Mouse (Mus musculus) cerebellum, adult 11 months (tissue): ENCODE data around the gene Cars.
"Not testable (repeated sequence)": the region's sequence is repeated elsewhere in the genome, so short reads cannot be mapped to it uniquely, and the experiment has no call there.

ENCODE experiments used
- DNase-seq: peaks from one replicate; pipeline ENCODE4 v3.0.0; 2022

Gene Cars

DNA sequence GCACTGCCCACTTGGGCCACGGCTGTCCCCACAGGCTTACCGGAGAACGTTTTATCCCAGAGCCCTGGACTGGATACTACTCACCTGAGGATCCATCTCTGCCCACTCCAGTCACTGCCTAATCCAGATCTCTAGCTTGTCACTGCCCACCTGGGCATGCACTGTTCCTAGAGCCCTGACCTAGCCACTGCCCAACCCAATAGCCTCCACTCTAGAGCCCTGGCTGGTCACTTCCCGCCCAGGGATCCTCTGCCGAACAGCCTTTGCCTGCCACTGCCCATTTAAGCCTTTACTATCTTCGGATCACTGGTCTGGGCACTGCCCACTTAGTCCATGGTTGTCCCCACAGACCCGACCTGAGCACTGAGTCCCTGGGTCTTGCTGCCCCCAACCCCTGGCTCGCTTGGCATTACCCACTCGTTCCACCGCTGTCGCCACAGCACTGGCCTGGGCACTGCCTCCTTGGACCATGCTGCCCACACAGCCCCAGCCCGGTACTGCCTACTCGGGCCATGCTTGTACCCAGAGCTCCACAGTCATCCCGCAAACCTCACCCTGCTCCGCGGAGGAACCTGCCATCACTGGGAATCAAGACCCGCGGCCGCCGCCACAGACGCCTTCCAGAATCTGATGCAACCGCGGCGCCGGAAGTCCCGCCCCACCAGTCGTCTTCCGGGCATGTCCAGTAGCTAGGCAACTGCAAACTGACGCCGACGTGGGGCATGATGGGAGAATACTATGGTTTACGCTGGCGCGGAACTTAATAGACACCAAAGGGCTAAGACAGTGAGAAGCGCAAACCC is at the start of gene Cars:
Gene Cars (minus strand): TSS at position 663 of the 803 bp plus-strand sequence.
- peak; percentile 85 for DNase-seq

DNA sequence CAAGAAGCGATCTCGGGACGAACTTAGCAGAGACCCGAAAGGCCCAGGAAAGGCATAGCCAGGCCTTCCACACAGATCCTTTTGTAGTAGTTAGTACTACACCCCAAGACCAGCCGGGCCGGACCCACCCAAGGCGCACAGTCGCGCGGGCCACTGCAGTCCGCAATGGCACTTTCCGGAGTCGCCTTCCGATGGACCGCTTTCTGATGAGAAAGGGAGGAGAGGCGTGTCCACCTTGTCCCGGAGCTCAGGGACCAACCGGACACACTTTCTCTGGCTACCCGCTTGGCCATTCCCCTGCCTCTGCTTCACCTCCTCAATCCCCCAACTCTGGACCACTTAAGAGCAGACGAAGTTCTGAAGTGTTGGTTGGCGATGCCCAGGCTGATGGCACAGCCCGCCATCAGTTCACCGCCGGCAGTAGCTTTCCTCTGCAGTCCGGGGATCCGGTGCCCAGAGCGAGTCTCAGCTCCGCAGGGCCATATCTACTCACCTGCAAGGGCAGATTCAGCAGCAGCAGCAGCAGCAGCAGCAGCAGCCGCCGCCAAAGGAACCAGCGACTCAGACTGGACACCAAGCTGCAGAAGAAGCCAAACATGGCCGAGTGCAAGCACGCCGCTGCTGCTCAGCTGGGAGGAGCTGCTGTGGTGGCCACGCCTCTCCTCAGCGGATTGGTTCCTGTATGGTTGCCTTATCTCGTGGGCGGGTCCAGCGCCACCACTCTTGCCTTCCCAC is 49.3 kb upstream of the Cars start, which contains the start of gene Tnfrsf22:
Gene Tnfrsf22 (minus strand): TSS at position 628 of the 735 bp plus-strand sequence.
- peak; percentile 7 for DNase-seq

DNA sequence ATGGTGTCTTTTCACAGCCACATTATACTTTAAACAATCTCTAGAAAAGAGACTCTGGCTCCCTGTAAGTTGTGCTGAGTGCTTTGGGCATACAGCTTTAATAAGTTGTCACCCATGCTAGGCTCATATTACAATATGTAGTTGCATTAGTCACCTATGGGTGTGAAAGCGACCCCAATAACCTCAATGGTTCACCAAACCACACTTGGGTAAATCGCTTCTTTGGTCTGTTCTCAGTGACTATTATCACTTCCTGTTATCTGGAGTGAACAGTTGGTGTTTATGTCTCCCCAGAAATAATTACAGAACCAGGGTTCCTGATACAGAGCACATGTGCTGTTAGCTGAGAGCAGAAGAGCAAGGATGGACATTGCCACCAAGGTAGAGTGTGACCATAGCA is 44.1 kb upstream of the Cars start:
- not testable (repeated sequence) for DNase-seq

DNA sequence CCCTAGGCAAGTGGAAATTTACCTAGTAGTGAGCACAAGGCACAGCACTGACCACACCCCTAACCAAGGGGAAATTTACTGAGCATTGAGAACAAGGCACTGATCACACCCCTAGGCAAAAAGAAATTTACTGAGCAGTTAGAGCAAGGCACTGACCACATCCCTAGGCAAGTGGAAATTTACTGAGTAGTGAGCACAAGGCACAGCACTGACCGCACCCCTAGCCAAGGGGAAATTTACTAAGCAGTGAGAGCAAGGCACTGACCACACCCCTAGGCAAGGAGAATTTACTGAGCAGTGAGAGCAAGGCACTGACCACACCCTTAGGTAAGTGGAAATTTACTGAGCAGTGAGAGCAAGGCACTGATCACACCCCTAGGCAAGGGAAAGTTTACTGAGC is 36.8 kb upstream of the Cars start:
- no peak for DNase-seq

DNA sequence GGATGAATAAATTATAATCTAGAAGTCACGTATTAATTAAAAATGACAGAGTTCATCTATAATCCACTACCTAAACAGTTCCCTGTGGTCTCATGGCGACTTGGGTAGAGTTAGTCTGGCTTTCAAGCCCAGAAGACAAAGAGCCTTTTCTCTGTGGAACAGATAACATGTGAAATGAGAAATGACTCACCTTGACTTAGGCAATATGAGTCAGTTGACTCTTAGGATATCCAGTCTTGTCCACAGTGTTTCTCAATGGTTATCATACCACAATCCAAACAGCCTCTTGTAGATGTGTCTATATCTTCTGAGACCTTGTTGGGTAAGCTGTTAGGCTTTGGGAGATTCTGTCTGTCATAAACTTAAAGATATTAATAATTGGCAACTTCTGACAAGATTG is 31.6 kb upstream of the Cars start:
- DNase-seq: no peak

DNA sequence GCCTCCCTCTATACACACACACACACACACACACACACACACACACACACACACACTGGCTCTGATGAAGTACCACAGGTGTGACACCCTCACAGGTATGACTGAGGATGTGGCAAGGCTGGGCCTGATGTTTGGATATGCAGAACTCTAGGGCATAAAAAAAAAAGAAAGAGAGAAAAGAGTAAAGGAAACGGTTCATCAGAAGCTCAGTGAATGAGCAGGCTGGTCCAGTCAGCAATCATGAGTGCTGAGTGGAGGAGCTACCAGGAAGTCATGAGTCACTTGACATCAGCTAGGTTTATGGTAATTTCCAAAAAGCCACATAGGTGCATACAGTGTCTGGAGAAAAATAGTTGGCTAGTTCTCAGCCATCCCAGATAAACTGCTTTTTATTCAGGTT is 29.6 kb upstream of the Cars start:
- DNase-seq: no peak

DNA sequence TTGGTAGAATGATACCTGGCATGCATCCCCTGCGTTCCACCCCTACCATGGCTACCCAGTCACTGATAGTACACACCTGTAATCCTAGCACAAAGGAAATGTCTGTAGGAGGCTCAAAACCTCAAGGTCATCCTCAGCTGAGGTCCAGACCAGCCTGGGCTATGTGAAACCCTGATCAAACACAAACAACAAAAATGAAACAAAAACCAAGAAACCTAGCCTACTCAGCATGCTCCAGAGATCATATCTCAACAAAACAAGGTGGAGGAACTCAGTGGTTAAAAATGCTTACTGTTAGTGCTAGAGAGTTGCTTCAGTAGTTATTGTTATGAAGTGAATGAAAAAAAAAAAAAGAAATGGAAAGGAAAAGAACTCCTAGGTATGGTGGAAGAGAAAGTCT is 28.6 kb upstream of the Cars start, which contains the start of gene Tnfrsf26:
Gene Tnfrsf26 (minus strand): TSS at position 183 of the 400 bp plus-strand sequence.
- no peak for DNase-seq

DNA sequence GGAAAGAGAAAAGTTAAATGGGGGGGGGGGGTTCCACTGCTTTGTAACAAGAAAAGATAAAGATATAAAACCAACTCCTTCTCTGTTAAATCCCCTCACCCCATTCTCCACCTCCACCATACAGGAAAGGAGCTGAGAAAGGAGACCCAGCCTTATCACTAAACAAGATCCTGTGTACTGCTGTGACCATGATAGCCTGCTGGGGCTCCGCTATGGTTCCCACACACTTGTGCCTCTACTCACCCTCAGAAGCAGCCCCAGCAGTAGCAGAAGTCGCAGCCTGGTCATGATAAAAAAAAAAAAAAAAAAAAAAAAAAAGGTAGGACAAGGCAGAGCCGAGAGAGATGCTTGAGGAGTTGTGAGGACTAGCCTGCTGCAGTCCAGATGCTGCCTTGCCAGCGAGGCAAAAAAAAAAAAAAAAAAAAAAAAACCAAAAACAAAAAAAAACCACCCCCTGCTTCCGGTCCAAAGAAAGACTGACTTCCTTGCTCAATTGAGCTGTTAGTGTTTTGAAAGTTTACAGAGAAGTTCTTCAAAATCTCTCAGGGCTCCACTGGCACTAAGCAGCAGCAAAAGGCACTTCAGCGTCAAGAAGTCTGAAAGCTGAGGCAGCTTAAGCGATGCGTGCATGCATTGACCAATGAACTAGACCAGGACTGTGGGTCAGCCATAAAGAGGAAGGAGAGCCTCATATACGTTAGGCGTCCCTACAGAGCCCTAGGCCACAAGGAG is 27.8 kb upstream of the Cars start:
- no peak for DNase-seq

DNA sequence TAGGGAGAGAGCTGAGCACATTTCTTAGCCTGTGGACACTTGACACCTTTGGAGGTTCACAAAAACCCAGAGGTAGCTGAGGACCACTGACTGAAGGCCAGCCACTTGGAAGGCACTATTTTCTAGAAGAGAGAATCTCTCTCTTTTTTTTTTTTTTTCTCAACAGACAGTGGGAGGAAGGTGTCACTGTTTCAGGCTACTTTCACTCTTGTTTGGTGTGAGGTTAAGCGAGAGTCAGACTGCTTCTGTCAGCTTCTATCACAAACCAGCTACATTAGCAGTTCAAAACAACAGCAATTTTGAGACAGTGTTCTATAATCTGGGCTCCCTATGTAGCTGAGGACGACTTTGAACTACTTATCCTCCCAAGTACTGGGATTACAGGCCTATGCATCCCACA is 26.3 kb upstream of the Cars start:
- DNase-seq: no peak

DNA sequence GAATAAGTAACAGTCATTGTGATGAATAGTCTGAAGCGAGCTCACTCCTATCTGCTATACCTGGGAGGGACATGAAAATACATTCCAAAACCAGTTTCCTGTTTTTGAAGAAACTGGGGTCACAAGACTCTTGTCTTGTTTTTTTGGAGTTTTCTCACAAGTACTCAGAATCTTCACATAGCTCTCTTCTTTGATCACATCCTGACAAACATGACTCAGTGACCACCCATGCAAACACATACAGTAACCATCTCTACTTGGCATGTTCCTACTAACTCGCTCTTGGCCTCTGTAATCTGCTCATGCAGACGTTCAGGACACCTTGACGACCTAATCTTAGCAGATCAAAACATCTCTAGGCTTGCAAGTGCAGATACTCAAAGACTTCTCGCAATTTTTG is 25.3 kb upstream of the Cars start:
- no peak for DNase-seq

DNA sequence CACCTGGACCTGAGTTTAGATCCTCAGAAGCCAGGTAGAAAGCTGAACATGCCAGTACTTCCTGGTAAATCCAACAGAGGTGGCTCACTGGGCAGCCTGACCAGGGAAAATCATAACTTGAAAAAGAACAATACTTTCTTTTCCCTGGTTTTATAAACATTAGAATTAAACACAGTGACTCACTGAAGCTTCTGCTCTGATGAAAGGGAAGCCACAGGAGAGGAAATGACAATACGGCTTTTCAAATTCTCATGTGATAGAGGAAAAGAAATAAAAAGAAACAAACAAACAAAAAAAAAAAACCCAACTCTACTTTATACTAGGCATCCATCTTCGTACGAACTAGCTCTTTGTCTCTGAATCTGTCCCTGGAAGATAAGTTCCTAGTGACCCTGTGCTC is 24.7 kb upstream of the Cars start:
- no peak for DNase-seq

DNA sequence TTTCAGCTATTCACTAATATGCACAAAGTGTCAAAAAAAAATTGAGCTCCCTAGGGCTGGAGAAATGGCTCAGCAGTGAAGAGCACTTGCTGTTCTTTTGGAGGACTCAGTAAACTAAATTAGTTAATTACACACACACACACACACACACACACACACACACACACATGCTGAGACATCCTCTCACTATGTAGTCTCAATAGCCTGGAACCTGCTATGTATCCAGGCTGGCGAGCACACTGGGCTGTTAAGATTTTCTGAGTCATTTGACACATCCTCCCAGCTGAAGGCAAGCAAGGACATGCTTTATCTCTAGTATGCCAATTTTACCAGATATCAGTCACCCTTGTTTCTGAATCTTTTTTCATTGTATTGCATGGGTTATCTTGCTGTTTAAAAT is 21.1 kb upstream of the Cars start:
- DNase-seq: no peak

DNA sequence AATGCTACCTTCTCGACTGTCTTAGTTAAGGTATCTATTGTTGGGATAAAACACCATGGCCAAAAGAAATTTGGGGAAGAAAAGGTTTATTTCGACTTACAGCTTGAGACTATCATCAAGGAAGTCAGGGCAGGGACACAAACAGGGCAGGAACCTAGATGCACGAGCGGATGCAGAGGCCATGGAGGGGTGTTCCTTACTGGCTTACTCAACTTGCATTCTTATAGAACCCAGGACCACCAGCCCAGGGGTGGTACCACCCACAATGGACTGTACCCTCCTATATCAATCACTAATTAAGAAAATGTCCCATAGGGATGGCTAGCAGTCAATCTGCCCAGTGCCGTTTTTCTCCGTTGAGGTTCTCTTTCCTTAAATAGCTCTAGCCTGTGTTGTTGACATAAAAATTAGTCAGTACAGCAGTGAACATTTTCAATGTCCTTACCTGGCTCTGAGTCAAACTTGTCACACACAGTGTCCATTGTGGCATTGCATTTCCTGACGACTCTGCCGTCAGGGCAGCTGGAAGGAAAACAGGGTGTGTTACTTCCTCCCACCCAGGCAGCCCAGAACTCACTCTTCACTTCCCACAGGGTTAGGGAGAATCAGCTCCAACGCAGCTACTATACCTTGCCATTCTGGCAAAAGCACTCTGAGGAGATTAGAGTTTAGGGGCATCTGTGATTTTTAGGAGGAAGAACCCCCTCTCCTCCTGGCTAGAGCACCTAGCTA is 14.7 kb upstream of the Cars start:
- DNase-seq: no peak

DNA sequence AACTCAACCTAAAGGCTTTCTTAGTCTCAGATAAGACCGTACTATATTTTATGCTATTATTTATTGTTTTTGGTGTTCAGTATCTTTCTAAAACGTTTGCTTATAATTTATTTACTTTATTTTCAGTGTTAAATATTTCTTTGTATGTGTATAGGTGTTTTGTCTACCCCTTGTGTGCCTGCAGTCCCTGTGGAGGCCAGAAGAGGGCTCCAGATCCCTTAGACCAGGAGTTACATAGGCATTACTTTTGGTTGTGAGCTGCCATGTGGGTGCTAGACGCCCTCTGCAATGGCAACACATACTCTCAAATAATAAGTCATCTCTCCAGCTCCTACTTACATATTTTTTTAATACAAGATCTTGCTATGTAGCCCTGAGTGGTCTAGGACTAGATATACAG is 12.3 kb upstream of the Cars start:
- no peak for DNase-seq

DNA sequence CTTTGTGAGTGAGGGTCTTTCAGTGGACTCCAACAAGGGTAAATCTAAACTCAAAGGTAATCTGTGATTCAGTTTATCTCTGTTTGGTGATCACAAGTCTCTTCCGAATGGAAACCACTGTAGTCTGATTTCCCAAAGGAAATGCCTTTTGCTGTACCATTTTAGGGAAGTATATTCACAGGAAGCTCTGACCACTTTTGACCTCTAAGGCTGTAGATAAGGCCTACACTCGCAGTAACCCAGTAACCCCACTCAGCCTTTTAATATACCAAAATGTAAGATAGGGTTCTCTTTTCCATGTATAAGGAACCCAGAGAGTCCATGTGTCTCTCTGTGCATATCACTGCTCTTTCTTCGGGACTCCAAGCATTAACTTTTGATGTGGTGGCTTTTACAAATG is 5.4 kb upstream of the Cars start:
- DNase-seq: no peak

DNA sequence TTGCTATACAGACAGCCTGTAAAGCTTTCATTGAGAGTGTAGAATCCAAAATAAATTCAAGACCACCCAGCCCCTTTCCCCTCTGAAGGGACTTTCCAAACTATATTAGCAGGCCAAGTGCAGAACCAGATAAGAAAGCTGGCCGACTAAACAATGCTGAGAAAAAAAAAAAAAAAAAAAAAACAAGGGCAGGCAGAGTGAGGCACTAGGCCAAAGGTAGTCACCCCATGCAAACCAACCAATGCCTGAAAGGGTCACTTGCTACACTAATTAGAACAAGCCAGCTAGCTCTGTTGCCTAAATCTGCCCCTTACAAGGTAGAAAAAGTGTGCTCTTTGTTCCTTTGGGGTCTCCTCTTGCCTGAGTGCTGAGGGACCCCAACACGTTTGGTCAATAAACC is 5.0 kb upstream of the Cars start:
- no peak for DNase-seq

DNA sequence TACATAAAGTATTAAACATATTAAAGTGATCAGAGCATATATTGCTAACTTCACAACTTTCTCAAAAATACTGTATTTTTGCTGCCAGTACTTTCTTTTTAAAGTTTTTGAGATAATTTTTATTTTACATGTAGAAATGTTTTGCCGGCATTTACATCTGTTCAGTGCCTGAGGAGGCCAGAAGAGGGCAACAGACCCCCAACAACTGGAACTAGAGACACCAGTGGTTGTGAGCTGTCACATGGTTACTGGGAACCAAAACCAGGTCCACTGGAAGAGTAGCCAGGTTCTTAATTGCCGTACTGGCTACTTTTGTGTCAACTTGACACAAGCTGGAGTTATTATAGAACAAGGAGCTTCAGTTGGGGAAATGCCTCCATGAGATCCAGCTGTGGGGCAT is 1.8 kb upstream of the Cars start:
- no peak for DNase-seq

DNA sequence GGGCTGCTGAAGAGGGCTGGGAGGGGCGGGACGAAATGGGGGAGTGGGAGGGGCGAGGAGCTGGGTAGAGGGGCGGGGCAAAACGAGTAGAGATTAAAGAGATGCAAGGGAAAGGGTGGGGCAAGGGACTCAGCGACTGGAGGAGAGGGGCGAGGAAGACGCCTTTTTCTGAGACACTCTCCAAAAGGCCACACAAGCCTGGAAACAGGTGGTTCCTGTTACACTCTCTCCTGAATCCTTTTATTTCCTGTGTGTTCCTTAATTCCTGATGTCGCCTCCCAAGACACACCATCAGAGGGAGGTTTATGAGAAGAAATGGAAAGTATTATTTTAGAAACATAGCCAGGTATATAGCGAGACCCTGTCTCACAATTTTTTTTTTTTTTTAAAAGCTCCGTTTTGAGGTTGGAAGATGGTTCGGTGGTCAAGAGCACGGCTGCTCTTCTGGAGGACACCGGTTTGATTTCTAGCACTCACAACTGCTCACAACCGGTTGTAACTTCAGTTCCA is 396 bp upstream of the Cars start:
- DNase-seq: no peak

DNA sequence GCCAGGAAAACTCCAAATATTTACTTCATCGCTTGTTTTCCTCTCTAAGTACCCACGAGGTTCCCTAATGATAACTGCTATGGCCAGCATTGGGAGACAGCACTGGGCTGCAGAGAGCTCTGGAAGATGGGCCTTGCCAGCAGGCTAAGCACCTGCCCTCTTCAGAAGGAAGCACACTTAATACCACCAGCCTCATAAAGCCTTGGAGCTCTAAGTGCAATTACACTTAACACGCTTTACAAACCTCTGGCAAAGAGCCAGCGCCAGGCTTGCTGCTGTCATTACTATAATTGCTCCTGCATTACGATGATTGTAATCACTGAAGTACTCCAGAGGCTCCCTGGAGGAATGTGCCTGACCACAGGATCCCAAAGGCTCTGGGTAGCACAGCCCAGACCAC is 5.0 kb downstream of the Cars start:
- no peak for DNase-seq

DNA sequence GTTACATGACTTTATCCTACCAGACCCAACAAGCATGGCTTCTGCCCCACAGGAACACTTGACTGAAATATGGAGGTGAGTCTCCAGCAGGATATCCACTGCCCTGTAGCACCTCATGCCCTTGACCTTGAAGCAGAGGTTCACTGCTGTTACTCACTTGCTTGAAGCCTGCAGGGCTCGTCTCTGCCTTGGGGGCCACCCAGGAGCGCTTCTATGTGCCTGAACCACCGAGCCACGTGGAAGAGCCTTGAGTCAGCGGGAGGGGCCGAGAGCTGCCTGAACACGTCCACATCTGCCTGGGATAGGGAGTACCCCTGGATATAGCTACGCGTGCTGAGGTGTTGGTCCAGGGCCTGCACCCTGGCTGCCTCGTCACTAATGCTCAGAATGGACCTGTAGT is 7.6 kb downstream of the Cars start:
- DNase-seq: no peak

DNA sequence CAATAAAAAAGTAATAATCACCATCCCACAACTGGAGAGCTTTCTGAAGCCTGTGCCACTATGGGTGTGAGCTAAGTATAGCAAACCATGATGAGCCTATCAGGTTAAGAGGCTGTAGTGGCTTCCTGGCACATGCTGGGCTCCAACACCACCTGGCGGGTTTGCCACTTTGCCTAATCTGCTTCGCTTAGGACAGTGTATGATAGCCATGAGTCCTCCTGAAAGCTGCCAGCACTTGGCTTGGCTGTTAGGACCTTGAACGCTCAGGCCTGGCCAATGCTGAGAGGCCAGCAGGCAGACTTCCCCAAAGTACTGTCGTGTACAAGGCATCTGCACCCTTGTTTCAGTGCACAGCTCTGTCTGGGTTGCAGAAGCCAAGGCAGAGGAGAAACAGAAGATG is 11.9 kb downstream of the Cars start:
- peak; percentile 53 for DNase-seq

DNA sequence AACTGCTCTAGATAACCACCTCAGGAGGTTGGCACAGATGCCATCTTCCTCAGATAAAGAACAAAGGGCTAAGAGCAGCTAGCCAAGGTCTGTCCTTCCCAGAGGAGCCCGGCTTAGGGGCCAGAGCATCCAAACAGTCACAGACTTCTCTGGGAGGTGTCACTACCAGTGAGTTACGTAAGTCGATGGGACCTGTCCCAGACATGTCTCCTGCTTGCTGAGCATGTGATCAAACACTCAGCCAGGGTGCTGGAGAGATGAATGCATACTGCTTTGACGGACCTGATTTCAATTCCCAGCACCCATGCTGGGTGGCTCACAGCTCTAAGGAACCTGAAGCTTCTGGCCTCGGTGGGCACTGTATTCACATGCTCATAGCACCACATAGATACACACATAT is 12.3 kb downstream of the Cars start:
- no peak for DNase-seq

DNA sequence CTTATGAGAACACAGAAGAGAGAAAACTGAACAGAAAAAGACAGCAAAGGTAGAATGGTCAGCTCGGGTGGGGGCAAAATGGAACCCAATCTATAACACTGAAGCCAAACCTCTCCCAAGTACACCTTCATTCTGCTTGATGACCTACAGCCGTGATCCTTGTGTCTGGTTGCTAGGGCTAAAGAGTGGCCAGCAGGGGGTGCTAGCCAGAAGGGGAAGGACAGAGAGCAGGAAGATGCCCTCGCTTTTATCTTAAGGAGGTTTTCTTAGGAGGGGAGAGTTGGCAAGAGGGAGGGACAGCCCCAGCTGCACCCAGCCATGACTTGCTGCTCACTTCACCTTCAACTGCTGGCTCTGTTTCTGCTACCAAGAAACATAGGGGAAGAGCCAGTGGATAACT is 15.9 kb downstream of the Cars start:
- DNase-seq: peak; percentile 29
